Mouse (Mus musculus) left cerebral cortex, adult 8-10 months (tissue): Measurements from ENCODE around the gene Sult2a3. TPM values are rescaled to one million over a fixed set of nuclear protein-coding genes. Genes with fewer than 3 reads are reported as not detected.
"Not testable (repeated sequence)": the region's sequence is repeated elsewhere in the genome, so short reads cannot be mapped to it uniquely, and the experiment has no call there.

Experiments used
- DNase-seq, 2 experiments: peaks; one replicate each; pipeline ENCODE4 v3.0.0; 2022; ENCODE audit warnings: low spot score in 2 of 2
- total RNA-seq, 4 experiments: library from RNA; stranded (reverse); gene quantifications; 2 replicates each; pipeline ENCODE4 v1.2.4; 2022

Gene Sult2a3
- not detected for total RNA-seq

- DNase-seq: no peak
Measured at GRCm38 (mm10) chr7:14122944-14123343, at the start of gene Sult2a3. Gene Sult2a3 (minus strand): TSS chr7:14123044.

- no peak for DNase-seq
Measured at GRCm38 (mm10) chr7:14120436-14120835, 2.4 kb downstream of the Sult2a3 start.

DNA sequence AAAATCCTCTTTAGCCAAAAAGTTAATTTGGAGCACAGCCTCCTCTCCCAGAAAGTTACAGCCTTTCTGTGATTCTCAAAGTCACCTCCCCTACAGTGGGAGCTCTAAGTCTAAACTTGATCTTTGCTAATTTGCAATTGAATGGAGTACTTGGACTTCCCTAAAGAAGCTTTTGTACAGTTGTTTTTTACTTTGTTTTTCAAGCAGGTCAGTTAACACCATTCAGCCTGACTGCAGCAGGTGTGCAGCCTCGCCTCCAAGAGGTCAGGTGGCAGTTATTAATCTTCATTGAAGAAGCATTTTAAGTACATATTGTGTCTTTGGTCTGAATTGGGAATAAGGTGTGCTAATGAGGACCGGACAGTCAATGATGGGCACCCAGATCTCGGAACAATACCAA, 3.0 kb downstream of the Sult2a3 start:
- not testable (repeated sequence) for DNase-seq

- DNase-seq: no peak
Measured at GRCm38 (mm10) chr7:14116761-14117160, 6.1 kb downstream of the Sult2a3 start.

DNA sequence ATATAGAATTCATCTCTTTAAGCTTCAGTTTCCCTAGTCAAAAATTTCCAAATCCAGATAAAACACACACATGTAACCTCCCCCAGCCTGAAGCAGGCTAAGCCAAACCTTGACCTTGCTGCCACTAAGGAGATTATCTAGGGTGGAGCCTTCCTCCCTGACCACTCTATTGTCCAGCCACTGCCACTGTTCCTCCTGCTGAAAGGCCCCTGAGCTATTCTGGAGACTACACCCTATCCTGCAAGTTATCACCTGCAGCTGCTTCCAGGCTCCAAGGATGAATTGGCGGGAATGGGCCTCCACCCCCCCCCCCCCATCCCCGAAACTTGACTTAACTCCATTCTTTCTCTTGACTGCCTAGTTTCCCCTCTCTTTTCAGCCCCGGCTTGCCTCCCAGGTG, 8.4 kb downstream of the Sult2a3 start:
- DNase-seq: not testable (repeated sequence)

GRCm38 (mm10) chr7:14047821-14048220, 75.0 kb downstream of the Sult2a3 start:
- DNase-seq: not testable (repeated sequence)

GRCm38 (mm10) chr7:14030831-14031230, 92.0 kb downstream of the Sult2a3 start:
- DNase-seq: not testable (repeated sequence)

Other genes starting within 250 kb of the Sult2a3 start
- not detected for gene Sult2a4, start 133.4 kb downstream of the Sult2a3 start, total RNA-seq
- not detected for gene Sult2a6, start 131.8 kb upstream of the Sult2a3 start, total RNA-seq
- gene Obox8, start 210.5 kb upstream of the Sult2a3 start, total RNA-seq: not detected